Mouse (Mus musculus): ENCODE data around the gene Gm10521. TPM values are rescaled to one million over a fixed set of nuclear protein-coding genes. Genes with fewer than 3 reads are reported as not detected.

The Gm10521 gene
- polyA plus RNA-seq, 1 experiment from 2014 or later, result not detected

DNA sequence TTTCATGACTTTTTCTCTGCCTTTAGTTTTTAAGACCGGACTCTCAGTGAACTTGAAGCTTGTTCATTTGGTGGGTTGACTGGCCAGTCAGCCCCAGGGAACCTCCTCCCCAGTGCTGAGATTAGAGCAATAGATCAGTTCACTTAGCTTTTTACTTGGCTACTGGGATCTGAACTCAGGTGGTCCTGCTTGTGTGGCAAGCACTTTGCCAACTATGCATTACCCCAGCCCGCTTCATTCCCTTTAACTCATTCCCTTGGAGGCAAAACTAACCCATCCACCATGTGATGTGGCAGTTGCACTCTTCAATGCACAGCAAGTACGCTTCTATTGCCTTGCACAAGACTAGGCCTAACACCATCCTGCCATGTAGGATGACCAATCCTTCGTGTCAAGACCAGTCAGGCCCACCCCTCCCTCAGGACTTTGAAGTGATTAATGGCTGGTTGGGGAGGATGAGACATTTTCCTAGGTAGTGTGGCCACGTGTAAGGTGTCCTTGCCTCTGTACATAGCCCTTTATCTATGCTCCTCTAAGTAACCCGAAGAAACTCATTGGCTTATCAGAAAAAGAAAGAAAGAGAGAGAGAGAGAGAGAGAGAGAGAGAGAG, 24.5 kb downstream of the Gm10521 start:
- Histone ChIP-seq H3K36me3 (no peaks in the 10 kb centered on the region), H3K27ac (replicated peaks) (no peak overlapping the region), H3K9me3 (replicated peaks) (no peaks in the 10 kb centered on the region), H3K9ac (replicated peaks) (no peak overlapping the region), H3K4me1 (no peaks in the 10 kb centered on the region), H3K4me2 (no peak overlapping the region), H3K27me3 (replicated peaks) (no peaks in the 10 kb centered on the region), H3K4me3 (replicated peaks) (no peak overlapping the region)
- WGBS, result 86% methylated on average over 6 of the region's 6 CpGs
- ATAC-seq (ENCODE audit: low FRiP score), result no peak

DNA sequence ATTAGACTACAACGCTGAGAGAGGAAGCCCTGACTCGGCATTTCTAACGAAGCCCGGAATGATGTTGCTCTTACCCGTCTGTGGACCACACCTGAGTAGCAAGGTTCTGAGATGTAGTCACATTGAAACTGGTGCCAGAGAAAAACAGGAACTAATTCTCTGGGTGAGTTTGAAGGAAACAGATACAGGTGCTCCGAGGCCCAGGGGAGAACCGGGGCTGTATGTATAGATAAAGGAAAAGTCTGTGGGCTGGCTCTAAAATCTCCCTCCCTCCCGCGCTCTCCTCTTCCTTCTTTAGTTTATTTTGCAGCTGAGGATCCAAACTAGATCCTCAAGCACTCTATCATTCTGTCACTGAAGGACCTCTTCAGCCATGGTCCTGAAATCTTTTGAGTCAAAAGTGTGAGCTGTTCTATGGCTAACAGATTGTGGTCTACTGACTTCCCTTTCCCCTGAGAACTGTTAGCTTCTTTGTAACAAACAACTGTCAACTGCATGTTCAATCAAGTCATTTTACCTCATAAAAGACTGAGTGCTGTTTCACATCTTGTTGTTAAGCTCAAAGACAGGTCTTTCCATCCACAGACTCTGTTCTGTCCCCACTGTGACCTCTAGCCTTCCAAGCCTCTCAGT, 25.6 kb downstream of the Gm10521 start:
- no peaks in the 10 kb centered on the region for H3K9me3 ChIP-seq (replicated peaks)
- H3K36me3 ChIP-seq, result no peaks in the 10 kb centered on the region
- H3K27me3 ChIP-seq (replicated peaks), result no peaks in the 10 kb centered on the region
- H3K4me3 ChIP-seq (replicated peaks), result no peak overlapping the region
- H3K4me1 ChIP-seq, result no peaks in the 10 kb centered on the region
- no peak overlapping the region for H3K4me2 ChIP-seq
- ATAC-seq (ENCODE audit: low FRiP score), result no peak
- H3K27ac ChIP-seq (replicated peaks), result no peak overlapping the region
- no peak overlapping the region for H3K9ac ChIP-seq (replicated peaks)
- WGBS, result 88% methylated on average over 9 of the region's 9 CpGs

DNA sequence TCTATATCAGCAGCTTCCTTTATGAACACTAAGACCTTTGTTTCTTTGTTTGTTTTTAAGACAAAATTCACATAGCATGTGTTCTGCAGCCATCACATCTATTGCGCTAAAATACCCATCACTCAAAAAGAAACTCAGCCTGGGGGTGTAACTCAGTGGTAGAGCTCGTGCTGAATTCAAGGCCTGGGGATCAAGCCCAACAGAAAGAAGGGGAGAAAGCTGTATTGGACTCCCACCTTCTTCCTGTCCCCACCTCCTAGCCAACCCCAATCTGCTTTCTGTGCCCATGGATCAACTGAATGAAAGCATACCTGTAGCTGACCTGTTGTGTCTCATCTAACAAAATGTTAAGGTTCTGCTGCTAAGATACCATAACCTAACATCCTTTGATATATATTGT, 26.2 kb downstream of the Gm10521 start:
- ATAC-seq (ENCODE audit: low FRiP score), result no peak
- Histone ChIP-seq H3K27ac (replicated peaks) (no peak overlapping the region), H3K4me1 (no peaks in the 10 kb centered on the region), H3K27me3 (replicated peaks) (no peaks in the 10 kb centered on the region), H3K4me2 (no peak overlapping the region), H3K4me3 (replicated peaks) (no peak overlapping the region), H3K9me3 (replicated peaks) (no peaks in the 10 kb centered on the region), H3K36me3 (no peaks in the 10 kb centered on the region), H3K9ac (replicated peaks) (no peak overlapping the region)
- 84% methylated on average over 2 of the region's 2 CpGs for WGBS

DNA sequence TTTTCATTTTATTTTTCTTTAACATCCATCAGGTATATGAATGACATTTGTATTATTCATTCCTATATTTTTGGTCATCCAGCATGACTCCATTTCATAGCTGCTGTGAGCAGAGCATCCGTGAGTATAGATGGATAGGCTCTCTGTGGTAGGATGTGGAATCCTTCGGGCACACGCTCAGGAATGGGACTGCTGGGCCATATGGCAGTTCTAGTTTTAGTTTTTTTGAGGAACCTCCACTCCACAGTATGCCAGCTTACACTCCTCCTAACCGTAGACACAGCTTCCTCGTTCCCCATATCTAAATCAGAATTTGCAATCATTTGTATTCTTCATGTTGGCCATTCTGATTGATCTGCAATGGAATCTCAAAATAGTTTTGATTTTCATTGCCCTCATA, 27.4 kb downstream of the Gm10521 start:
- H3K36me3 ChIP-seq, result no peaks in the 10 kb centered on the region
- no peak for ATAC-seq (ENCODE audit: low FRiP score)
- H3K4me1 ChIP-seq, result no peaks in the 10 kb centered on the region
- H3K4me3 ChIP-seq (replicated peaks), result no peak overlapping the region
- H3K9me3 ChIP-seq (replicated peaks), result no peaks in the 10 kb centered on the region
- WGBS, result 90% methylated on average over 5 of the region's 5 CpGs
- no peak overlapping the region for H3K9ac ChIP-seq (replicated peaks)
- no peaks in the 10 kb centered on the region for H3K27me3 ChIP-seq (replicated peaks)
- H3K27ac ChIP-seq (replicated peaks), result no peak overlapping the region
- no peak overlapping the region for H3K4me2 ChIP-seq

DNA sequence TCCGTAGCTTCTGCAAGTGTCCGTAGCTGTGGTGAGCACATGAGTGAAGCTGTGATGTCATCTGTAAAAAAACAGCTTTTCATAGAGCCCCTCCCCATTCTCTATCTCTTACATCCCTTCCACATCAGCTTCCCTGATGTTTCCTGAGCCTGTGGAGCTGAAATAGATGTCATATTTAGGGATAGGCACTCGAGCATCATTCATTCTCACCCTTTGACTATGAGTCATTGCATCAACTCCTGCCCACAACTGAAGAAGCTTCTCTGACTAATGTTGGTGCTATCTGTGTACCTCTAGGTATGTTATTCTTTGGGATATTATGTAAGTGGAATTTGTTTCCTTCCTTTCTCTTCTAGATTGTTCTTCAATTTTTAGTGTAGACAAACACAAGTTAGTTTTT, 29.4 kb downstream of the Gm10521 start:
- no peaks in the 10 kb centered on the region for H3K36me3 ChIP-seq
- no peak overlapping the region for H3K4me2 ChIP-seq
- H3K4me3 ChIP-seq (replicated peaks), result no peak overlapping the region
- no peaks in the 10 kb centered on the region for H3K27me3 ChIP-seq (replicated peaks)
- no peak overlapping the region for H3K27ac ChIP-seq (replicated peaks)
- no peak overlapping the region for H3K9ac ChIP-seq (replicated peaks)
- WGBS, result 79% methylated on average over 3 of the region's 3 CpGs
- no peaks in the 10 kb centered on the region for H3K4me1 ChIP-seq
- no peak for ATAC-seq (ENCODE audit: low FRiP score)
- no peaks in the 10 kb centered on the region for H3K9me3 ChIP-seq (replicated peaks)

DNA sequence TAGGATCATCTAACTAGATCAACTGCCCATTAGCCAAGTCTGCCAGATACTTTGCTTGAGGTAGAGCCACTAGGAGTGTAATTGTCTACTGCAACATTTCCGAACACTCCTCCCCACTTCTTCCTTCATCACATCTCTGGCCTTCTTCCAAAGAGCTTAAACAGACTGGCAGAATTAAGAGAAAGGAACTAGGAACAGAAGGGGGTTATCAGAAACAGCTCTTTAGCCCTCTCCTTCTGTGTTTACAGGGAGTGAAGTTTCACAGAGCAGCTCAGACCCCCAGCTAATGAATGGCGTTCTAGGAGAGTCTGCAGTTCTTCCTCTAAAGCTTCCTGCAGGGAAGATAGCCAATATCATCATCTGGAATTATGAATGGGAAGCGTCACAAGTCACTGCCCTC, 38.4 kb downstream of the Gm10521 start:
- no peaks in the 10 kb centered on the region for H3K36me3 ChIP-seq
- H3K4me1 ChIP-seq, result no peaks in the 10 kb centered on the region
- no peak for ATAC-seq (ENCODE audit: low FRiP score)
- no peaks in the 10 kb centered on the region for H3K27me3 ChIP-seq (replicated peaks)
- no peak overlapping the region for H3K9ac ChIP-seq (replicated peaks)
- WGBS, result 75% methylated on average over 3 of the region's 3 CpGs
- H3K4me2 ChIP-seq, result no peak overlapping the region
- no peak overlapping the region for H3K27ac ChIP-seq (replicated peaks)
- no peak overlapping the region for H3K4me3 ChIP-seq (replicated peaks)
- H3K9me3 ChIP-seq (replicated peaks), result no peaks in the 10 kb centered on the region

DNA sequence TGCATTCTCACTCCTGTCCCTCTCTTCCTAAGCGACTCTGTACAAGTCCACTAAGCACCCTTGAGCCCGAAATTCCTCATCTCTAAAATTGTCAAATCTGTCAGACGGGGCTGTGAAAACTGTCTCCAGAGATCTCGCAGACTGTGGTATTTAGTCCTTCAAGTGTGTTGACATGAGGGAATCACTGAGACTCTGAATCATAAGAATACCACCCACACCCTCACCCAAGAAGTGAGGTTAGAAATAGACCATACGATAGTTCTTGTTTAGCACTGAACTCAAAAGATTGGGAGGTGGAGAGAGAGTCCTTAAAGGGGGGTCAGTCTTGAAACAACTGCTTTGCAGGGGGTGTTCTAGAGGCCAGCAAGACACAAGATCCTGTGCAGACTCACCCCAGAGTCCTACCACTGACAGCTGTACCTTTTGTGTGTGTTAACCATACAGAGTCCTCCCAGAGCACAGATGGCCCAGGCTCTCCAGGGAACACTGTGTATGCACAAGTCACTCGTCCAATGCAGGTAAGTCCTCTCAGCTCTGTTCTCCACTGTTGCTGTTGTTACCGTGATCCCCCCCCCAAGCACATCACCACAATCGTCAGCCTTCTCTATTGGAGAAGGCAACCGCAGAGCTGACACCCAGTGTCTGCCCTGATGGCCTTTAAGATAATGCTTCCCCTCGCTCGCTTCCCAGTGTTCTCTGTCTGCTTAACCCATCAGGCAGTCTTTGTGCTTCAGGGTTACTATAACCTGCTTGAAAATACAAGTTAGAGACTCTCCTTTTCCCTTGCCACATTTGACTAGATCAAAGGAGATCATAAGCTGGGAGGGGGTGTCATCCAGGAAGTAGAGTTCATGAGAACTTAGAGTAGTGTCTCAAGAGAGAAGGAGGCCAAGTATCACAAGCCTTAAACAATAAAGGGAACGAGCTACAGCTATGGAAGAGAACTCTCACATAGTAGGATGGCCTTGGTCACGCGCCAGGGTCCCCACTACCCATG, 43.8 kb downstream of the Gm10521 start:
- Histone ChIP-seq H3K4me2 (no peak overlapping the region), H3K4me3 (replicated peaks) (no peak overlapping the region), H3K9me3 (replicated peaks) (no peaks in the 10 kb centered on the region), H3K27ac (replicated peaks) (no peak overlapping the region), H3K27me3 (replicated peaks) (no peaks in the 10 kb centered on the region), H3K4me1 (no peaks in the 10 kb centered on the region), H3K36me3 (no peaks in the 10 kb centered on the region), H3K9ac (replicated peaks) (no peak overlapping the region)
- 88% methylated on average over 14 of the region's 14 CpGs for WGBS
- no peak for ATAC-seq (ENCODE audit: low FRiP score)

DNA sequence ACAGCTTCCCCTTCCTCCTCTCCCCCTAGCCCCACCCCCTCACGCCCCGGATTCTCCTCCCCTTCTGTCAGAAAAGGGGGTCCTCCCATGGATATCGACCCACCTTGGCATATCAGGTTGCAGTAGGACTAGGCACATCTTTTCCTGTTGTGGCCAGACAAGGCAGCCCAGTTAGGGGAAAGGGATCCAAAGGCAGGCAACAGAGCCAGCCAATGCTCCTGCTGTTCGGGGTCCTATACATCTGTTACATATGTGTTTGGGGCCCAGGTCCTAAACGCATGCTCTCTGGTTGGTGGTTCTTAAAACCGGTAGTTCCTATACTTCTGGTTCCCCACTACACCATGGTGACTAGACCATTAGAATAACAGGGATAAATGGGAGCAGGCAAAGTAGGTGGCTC, 45.2 kb downstream of the Gm10521 start:
- ATAC-seq (ENCODE audit: low FRiP score), result no peak
- H3K27ac ChIP-seq (replicated peaks), result no peak overlapping the region

DNA sequence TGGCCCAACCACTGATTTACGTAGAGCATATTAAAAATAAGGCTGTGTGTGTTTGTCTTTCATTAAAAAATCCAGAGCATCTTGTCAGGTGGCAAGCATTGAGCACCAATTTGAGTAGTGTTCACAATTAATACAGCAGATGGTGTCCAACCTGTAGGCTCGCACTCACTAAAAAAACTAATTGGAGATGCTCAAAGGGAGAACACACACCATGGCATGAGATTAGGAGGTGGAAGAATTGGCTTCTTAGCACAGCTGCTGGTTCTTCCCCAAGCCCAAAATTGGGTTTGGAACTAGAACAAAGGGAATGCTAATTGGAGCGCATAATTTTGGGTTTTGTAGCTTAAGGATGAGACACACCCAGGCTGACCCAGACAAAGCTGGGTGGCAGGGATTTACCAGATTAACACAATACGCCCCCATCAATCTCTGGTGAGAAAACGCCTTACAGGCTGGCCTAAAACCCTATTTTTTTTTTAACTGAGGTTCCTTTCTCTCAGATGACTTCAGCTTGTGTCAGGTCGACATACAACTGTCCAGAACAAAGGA, 51.1 kb downstream of the Gm10521 start:
- H3K4me1 ChIP-seq, result no peaks in the 10 kb centered on the region
- no peaks in the 10 kb centered on the region for H3K9me3 ChIP-seq (replicated peaks)
- no peaks in the 10 kb centered on the region for H3K36me3 ChIP-seq
- H3K4me3 ChIP-seq (replicated peaks), result no peak overlapping the region
- H3K27me3 ChIP-seq (replicated peaks), result no peaks in the 10 kb centered on the region
- no peak for ATAC-seq (ENCODE audit: low FRiP score)
- no peak overlapping the region for H3K4me2 ChIP-seq
- 58% methylated on average over 6 of the region's 6 CpGs for WGBS
- H3K9ac ChIP-seq (replicated peaks), result no peak overlapping the region
- no peak overlapping the region for H3K27ac ChIP-seq (replicated peaks)

More for the DNA sequence above, 45.2 kb downstream of the Gm10521 start:
- H3K9ac ChIP-seq (replicated peaks), result no peak overlapping the region
- H3K4me2 ChIP-seq, result no peak overlapping the region
- H3K4me1 ChIP-seq, result no peaks in the 10 kb centered on the region
- no peaks in the 10 kb centered on the region for H3K36me3 ChIP-seq
- WGBS, result 85% methylated on average over 6 of the region's 6 CpGs
- H3K27me3 ChIP-seq (replicated peaks), result no peaks in the 10 kb centered on the region
- H3K9me3 ChIP-seq (replicated peaks), result no peaks in the 10 kb centered on the region
- no peak overlapping the region for H3K4me3 ChIP-seq (replicated peaks)
